Mouse (Mus musculus) cerebral cortex, adult 2 months (tissue): ENCODE data around the gene Gm20388.

Source experiments
- WGBS: fragments of 180-500 bp; shearing (Covaris S2); methylation state at CpG from one replicate; pipeline ENCODE4 v1.1.7; 2018; 5-methylcytosine and 5-hydroxymethylcytosine counted together

The Gm20388 gene

DNA sequence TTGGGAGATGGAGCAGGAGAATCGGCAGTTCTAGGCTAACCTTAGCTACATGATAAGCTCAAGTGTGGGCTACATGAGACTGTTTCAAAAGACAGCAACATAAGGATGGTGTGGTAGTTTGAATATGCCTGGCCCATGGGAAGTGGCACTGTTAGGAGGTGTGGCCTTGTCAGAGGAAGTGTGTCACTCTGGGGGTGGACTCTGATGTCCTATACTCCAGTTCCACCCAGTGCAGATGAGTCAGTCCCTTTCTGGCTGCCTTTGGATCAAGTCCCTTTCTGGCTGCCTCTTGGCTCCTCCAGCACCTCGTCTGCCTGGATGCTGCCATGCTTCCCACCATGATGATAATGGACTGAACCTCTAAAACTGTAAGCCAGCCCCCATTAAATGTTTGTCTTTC is 3382.1 kb downstream of the Gm20388 start:
- 81% methylated on average over 2 of the region's 2 CpGs for WGBS

DNA sequence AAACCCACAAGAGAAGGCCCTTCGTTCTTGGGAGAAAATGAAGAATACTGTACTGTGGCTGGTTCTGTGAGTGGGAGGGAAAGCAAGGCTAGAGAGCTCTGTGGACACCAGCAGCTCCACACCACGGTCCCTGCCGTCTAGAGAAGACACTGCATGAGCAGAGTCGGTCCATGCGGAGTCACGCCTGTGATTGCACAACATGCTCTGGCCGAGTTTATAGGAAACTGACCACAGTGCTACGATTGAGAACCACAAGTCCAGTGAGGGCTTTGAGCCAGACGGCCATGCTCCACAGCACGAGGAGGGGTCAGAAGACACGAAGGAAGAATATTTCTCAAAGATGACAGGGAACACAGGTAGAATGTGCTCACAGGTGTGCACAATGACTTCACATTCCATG is 3387.7 kb downstream of the Gm20388 start:
- 94% methylated on average over 11 of the region's 11 CpGs for WGBS

DNA sequence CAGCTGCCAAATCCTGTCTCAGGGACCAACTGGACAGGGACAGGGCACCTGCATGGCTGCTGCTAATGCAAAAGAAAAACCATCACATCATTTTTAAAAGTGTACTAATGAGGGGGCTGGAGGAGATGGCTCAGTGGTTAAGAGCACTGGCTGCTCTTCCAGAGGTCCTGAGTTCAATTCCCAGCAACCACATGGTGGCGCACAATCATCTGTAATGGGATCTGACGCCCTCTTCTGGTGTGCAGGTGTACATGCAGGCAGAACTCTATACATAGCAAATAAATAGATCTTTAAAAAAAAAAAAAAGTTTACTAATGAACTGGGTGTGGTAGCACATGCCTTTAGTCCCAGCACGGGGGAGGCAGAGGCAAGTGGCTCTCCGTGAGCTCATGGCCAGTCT is 3398.1 kb downstream of the Gm20388 start:
- 75% methylated on average over 4 of the region's 4 CpGs for WGBS

DNA sequence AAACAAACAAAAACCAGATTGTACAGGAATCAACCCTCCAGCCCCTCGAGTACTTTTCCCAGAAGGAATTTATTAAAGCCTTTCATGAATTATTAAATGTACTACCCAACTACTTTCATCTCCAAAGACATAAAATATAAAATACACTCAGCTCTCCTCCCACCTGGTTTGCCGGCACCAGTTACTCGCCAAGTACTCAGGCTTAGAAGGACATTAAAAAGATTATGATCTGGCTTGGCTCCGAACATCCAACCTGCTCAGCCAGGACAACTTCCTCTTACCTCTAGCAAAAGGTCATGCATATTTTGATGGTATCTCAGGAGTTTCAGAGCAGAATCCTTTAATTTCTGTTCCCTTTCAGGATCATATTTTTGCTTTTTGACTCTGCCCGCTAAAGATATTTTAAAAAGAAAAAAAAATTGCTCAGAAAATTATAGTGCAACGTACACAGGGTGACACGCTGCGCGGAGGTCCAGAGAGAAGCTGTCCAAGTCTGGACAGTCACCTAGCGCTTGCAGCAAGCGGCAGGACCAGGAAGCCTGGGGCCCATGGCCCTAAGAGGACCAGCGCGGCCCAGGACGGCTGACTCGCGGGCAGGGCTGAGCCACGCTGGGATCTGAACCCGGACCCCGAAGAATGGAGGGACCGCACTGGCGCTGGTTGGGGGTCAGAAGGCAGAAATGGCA is 3407.3 kb downstream of the Gm20388 start:
- WGBS, result 7% methylated on average over 21 of the region's 21 CpGs

DNA sequence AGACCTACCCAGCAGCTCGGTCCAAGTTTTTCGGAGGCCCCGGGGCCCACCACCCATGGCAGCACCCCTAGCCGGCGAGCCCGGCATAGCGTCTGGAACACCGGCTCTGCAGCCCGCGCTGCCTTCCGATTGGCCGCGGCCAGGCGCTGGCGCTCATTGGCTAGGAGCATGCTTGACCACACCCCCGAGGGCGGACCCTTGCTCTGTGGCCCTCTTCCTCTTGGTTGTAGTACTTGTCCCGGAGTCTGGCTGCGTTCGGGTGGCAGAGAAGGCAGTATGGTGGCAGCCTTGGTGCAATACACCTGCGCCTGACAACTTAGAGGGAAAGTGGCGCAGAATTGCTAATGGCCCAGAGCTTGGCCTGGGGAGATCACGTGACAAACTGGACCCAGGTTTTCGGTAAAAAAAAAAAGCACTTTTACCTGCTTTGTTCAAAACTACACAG is 3407.8 kb downstream of the Gm20388 start, which contains the start of gene Fanca:
Gene Fanca, minus strand, starts transcription at position 110 of the 445 bp plus-strand sequence.
- WGBS, result under 1% methylated on average over 24 of the region's 24 CpGs

DNA sequence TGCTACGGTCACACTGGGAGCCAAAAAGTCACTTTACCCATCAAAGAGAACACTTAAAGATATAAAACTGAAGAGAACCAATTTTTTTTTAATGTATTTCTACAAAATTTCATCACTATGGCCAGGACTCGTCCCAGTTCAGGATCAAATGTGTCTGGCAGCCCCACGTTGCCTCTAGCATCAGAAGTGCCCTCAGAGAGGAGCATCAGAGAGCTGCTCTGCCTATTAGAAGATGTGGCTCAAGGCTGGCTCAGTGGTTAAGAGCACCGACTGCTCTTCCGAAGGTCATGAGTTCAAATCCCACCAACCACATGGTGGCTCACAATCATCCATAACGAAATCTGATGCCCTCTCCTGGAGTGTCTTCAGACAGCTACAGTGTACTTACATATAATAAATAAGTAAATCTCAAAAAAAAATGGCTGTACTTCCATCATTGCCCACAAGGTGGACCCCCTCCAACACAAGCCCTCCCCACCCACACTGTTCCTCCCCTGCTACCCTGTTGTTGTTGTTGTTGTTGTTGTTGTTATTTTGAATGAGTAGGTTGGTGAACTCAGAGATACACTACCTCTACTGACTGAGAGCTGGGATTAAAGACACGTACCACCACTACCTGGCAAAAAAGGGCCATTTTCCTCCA is 3409.0 kb downstream of the Gm20388 start:
- 37% methylated on average over 7 of the region's 7 CpGs for WGBS

DNA sequence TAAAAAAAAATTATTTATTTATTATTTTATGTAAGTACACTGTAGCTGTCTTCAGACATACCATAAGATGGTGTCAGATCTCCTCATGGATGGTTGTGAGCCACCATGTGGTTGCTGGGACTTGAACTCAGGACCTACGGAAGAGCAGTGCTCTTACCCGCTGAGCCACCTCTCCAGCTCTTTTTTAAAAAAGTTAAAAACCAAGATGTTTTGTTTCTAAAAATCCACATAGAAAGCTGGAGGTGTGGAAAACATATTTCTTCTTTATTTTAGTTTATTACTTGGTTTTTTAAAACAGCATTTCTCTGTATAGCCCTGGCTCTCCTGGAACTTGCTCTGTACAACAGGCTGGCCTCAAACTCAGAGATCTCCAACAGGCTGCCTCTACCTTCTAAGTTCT is 3417.9 kb downstream of the Gm20388 start:
- 91% methylated on average over 2 of the region's 2 CpGs for WGBS

DNA sequence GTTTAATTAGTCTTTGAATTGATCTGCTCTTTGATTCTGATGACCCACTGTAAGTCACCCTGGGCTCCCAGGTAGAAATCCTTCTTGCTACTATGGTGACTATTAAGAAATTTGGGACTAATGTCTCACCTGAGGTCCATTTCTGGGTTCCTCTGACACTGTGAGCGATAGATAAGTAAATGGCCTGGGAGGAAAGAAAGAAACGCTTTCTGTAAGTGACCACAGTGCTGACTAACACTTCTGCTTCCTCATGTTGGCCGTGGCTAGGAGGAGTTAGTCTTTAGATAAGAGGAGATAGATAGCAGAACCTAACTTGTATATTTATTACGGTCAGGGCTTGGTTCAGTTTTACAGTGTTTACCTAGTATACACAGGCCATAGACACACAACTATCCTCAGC is 3418.7 kb downstream of the Gm20388 start:
- 94% methylated on average over 4 of the region's 4 CpGs for WGBS

DNA sequence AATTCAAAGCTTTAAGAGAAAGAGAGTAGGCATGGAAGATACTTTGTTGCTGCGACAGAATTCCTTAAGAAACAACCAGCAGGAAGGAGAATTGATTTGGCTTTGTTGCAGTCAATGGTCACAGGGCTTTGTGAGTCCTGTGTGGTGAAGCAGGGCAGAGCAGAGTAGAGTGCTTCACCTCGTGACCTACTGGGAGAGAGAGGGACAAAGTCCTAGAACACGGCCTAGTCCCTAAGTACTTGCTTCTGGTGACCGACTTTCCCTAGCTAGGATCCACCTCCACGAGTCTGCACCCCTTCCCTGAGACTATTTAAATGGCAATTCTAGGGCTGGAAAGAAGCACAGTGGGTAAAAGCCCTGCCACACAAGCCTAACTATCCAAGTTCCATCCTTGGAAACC is 3419.3 kb downstream of the Gm20388 start:
- WGBS, result 87% methylated on average over 5 of the region's 5 CpGs

DNA sequence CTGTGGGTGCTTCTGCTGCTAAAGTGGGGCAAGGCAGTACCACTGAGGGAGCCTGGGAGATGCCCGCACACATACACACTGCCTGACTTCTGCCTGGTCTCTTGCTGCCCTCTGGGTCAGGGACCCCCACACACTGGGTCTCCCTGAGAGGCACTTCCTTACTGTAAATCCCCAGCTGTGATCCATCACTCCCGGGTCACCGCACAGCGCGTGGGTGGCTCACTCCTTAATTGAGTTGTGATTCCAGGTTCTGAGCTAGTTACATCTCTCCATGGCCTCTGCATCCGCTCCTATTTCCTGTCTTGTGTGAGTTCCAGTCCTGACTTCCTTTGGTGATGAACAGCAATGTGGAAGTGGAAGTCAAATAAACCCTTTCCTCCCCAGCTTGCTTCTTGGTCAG is 3420.1 kb downstream of the Gm20388 start:
- WGBS, result 78% methylated on average over 6 of the region's 6 CpGs

DNA sequence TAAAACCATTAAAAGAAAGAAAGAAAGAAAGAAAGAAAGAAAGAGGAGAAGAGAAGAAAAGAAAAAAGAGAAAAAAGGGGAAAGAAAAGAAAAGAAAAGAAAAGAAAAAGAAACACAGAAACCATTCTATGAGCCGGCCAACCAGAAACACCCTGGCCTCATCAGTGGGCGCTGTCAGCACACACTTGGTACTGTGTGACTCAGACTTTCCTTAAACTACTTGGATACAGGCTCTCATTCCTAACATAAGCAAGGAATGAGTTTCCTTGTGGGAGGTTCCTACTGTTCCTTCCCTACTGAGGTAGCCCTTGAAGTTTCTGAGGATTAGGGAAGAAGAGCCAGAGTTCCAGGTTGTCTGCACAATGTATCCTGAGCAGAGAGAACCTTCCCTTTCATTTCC is 3420.7 kb downstream of the Gm20388 start:
- 47% methylated on average over 2 of the region's 2 CpGs for WGBS

DNA sequence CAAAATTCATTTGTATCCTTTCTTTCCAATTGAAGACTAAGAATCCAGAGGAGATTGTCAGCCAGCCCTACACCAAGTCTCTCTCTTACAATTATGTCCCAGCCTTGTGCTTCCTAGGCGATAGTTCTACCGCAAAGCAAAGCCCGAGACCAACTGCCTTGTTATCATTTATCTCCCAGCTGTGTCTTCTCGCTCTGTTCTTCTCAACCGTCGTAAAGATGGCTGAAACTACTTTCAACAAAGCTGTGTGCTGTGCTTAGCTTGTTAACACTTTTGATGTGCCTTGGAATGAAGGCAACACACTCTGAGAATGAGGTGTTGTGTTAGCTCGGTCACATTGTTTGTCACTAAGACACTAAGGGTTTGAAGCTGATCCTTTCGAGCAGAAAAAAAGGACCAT is 3421.2 kb downstream of the Gm20388 start:
- 13% methylated on average over 8 of the region's 8 CpGs for WGBS

DNA sequence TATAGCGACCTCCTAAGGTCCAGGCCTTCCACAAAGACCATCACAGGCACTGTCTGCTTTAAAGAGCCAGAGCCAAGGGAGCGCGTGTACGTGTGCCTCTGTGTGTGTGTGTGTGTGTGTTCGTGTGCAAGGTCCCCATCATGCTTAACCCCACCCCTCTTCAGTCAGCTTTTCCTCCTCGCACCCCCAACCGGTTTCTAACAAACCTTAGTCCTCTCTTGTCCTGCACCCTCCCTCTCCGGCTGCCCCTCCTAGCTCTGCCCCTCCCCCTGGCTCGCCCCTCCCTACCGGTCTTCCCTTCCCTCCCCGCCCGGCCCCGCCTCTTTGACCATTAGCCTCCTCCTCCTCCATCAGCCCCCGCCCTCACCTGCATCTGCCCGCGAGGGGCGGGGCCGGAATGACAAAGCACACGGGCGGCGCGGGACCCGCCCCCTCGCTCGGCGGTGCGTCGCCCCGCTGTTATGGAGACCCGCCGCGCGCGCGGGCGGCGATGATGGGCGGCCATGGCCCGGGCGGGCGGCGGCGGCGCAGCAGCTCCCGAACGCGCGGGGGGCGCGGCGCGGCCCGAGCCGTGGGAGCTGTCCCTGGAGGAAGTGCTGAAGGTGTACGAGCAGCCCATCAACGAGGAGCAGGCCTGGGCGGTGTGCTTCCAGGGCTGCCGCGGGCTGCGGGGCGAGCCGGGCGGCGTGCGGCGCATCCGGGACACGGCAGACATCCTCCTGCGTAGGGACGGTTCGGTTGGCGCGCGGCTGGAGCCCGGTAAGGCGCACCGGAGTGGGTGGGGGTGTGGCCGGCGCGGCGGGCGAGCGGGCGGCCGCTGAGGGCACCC is 3421.8 kb downstream of the Gm20388 start, which contains the start of gene Spire2:
Gene Spire2, plus strand, starts transcription at position 452 of the 829 bp plus-strand sequence.
- 2% methylated on average over 83 of the region's 85 CpGs for WGBS

DNA sequence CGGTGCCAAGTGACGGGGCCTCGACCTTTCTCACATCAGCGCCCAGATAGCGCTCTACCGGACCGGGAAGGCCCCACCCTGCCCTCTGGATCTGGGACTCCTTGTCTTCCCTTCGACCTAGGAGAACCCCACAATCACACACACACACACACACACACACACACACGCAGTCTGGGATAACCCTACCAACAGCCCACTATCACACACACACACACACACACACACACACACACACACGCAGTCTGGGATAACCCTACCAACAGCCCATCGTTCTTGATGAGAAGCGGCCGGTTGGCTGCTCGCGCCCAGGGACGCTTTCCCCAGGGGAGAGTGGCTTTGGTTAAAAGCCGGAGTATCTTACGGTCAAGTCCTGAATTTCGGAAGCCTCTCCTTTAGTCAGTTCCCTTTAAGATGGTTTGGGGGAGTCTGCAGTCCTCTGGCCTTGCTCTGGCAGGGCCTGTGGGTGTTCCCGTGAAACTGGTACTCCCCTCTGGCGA is 3422.5 kb downstream of the Gm20388 start:
- 5% methylated on average over 20 of the region's 21 CpGs for WGBS

DNA sequence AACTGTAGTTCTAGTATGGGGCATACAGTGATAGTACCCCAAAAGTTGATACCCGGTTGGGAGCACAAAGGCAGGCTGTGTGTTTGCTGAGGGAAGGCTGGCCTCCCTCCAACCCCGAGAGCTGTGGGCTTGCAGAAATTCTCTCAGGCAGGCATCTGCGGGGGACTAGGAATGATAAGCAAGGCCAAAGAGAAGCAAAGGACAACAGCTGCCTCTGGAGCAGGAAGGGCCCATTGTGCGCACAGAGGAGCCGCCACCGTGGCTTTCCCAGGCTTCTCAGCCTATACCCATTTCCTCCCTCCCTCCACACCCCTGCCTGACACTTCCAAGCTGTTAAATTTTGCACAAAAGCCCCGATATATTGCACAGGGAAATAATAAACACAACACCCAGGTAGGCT is 3423.2 kb downstream of the Gm20388 start:
- 6% methylated on average over 7 of the region's 7 CpGs for WGBS

DNA sequence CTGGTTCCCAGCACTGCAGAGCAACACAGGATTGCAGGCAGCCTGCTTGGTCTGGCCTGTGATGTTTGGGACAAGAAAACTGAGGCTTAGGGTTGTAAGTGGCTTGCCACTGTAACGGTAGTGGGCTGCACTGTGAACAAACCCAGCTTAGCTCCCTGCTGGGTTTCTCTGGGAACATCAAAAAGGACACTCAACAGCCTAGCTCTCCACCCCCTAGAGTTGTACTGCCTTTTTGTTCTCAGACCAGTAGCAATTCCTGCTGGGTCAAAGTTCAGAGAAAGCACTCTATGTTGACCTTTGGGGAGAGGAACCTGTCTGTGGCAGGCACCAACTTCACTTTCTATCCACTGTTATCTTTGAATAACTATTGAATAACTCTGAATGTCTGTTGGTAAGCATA is 3423.8 kb downstream of the Gm20388 start:
- WGBS, result 30% methylated on average over 1 of the region's 1 CpGs

DNA sequence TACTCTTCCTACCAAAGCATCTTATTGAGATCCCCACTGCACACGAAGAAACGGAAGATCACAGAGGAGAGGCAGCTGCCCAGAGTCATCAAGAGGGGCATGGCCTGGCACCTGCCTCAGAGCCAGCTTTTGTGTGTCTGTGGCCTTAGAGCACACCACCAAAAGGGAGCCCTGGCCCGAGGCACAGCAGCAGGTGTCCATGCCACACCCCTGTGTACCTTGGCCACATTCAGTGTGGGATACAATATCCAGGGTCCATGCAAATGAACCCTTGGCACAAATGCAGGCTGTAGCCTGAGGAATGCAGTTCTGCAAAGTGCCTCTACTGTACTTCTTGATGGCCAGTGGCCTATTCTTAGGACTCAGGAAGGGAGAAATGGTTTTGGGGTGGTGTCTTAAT is 3426.8 kb downstream of the Gm20388 start:
- 72% methylated on average over 3 of the region's 3 CpGs for WGBS

DNA sequence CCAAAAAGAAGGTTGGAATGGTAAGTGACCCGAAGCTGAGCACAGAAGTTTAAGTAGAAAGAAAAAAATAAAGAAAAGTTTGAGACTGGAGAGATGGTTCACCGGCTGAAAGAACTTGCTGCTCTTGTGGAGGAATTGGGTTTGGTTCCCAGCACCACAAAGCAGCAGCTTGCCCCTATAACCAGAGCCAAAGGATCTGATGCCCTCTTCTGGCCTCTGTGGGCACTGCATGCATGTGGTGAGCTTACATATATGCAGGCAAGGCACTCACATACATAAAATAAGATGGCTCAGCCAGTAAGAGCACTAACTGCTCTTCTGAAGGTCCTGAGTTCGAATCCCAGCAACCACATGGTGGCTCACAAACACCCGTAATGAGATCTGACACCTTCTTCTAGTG is 3429.4 kb downstream of the Gm20388 start:
- 97% methylated on average over 4 of the region's 4 CpGs for WGBS

DNA sequence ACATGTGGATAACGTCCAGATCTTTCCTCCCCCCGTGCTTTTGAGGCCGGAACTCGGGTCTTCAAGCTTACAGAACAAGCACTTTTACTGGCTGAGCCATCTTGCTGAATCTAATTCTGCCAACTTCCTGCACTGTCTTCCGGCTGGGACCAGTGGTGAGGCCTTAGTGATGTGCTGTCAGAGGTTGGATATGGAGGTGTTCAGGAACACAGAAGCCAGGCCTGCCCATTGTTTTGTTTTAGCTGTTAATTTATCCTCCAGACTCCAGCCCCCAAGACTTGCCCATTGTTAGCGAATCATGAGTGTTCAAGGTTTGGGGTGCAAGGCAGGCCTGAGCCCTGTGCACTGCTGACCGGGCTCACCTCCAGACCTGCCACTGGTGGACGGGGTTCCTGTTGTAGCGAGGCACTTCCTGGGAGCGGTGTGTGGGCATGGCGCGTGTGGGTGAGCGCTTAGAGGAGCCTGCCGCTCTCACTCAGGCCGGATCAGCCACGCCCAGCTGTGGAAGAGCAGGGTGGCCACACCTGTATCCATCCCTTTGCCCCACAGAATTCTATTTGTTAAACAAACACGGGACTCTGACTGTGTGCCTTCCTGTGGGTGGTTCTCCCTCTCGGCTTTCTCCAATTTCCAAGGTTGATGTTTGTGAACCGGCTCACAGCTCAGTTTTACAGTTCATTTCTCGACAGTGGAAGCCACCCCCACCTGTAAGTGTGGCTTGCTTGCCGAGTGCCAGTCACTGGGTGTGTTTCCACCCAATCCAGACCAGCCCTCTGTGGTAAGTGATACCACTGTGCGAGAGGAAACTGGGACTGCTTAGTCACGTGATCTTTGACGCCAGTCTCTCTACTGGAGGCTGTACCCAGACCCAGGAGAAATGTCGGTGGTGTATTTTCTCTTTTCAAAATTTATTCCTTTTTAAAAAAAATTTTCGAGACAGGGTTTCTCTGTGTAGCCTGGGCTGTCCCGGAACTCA is 3430.7 kb downstream of the Gm20388 start:
- 74% methylated on average over 27 of the region's 27 CpGs for WGBS

DNA sequence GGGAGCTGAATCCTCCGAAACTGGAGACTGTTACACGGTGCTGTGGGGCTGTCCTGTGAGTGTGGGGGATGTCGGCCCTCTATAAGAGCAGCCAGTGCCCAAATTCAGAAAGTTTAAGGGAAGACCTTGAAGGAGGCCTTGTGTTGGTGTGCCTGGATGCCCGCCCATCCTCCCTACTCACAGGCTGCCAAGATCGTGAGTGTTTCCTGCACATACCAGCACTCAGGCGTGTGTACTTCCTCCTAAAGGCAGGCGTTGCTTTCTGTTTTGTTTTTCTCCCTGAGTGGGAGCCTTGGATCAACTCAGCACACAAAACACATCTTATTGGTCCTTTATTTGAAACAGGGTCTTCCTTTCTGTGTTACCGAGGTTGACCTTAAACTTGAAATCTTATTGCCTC is 3431.6 kb downstream of the Gm20388 start:
- 42% methylated on average over 8 of the region's 8 CpGs for WGBS

DNA sequence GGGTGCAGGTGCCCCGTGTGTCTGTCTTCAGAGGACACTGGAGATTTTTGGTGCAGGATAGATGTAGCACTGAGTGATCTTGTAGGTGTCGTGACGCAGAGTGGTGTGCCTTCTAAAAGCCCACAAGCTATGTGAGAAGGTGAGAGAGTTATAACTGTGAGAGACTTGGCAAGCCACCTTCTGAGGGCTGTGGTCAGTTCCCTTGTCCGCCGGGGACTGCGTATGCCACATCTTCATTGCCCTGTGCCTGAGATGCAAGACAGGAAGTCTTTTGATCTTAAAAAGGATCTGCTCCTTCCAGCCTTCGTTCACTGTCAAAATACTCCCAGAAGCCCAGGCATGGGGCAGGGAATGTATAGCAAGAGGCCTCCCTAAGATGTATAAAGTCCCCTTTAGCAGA is 3432.3 kb downstream of the Gm20388 start:
- 59% methylated on average over 7 of the region's 7 CpGs for WGBS
